Mouse (Mus musculus) gastrocnemius, postnatal 4 days (tissue): ENCODE results near the gene Mc1r. TPM values are rescaled to one million over a fixed set of nuclear protein-coding genes. Genes with fewer than 3 reads are reported as not detected.
"Not testable (repeated sequence)": the region's sequence is repeated elsewhere in the genome, so short reads cannot be mapped to it uniquely, and the experiment has no call there.

Experiments used
- DNase-seq, 2 experiments: peaks; one replicate each; pipeline ENCODE4 v3.0.0; 2021 to 2022; ENCODE audit warnings: low spot score in 2 of 2, mixed read lengths in 2 of 2
- total RNA-seq, 2 experiments: library from RNA; stranded (reverse); gene quantifications; 2 replicates each; pipeline ENCODE4 v1.2.3; 2021

The Mc1r gene
- total RNA-seq, 2 experiments from 2014 or later, result not detected

DNA sequence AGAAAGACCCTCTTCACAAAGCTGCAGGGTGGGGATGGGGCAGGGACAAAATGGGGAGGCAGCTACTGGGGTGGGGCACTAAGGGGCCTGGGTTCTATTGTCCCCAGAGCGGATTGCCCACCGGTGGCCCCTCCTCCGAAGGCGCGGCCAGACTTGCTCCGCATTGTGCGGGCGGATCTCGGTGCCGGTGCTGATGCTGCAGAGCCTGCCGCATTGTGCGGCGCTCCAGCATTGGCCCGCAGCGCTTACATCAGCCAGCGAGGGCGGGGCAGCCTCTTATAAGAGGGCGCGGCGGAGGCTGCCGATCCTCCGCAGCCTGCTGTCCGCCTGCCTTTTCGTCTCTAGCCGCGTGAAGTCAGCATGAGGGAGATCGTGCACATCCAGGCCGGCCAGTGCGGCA lies 4.3 kb downstream of the Mc1r start, which contains the start of gene Tubb3:
Tubb3 (plus strand) TSS at position 179 of the 400 bp plus-strand sequence.
- DNase-seq, result no peak

DNA sequence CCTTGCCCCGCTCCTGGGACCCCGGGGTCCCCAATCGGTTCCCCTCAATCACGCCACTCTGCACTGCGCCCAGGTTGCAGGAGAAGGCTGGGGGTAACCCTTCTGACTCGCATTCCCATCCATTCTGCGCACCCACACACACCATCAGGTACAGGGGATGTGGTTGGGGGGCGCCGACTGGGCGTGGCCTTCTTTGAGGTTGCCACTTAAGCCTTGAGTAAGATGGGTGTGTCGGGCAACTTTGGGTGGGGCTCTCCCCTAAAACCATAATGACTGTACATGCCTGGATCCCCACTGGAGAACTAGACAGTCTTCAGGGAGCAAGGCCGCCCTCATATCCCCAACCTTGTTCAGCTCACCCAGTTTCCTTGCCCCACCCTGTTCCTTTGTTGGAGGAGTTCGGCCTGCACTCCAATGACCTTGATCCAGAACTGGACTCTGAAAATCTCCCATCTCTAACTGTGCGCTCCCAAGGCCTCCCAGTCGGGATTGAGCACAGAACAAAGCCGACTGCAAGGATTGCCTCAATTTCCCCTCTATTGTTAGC lies 4.9 kb downstream of the Mc1r start:
- DNase-seq, result no peak

DNA sequence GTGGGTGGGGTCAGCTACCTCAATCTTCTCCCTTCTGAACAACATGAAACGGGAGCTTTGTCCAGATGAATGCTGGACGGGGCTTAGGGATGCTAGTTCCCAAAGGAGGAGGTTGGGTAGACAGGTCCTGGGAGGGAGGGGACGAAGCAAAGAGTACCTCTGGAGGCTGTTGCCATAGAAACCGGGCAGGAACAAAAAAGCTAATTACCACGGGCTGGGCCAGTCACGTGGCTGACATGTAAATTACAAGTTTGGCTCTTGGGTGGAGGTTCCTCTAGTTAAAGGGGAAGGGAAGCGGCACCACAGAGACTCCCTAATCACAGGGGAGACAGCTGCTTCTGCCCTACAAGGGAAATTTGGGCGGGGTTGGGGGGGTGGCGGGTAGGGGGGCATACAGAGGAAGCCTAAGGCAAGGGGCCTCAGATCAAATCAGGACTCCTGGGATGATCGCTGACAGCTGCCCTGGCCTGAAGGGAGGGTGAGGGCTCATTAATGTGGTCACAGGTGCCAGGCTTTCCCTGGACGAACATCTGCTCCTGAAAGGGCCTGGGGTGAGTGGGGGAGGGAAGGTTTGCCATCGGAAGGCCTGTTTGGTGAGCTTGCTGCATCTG lies 5.8 kb downstream of the Mc1r start:
- no peak for DNase-seq

DNA sequence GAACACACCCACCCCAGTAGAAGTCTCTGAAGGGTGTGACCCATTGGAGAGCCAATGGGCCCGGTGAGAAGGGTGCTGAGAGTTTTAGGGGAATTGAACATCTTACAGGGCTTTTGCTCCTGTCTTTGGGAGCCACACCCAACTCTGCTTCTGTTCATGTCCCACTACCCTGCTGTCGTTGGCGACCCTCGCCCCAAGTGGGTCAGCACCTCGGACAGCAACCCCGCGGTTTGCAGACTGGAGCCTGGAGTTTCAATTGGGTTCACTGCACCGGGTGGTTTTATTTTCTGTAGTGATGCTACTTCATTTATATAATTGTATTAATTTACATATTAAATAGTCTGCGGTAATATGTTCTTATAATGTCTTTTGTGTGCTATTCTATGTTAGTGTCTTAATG lies 7.3 kb downstream of the Mc1r start:
- DNase-seq, result no peak

DNA sequence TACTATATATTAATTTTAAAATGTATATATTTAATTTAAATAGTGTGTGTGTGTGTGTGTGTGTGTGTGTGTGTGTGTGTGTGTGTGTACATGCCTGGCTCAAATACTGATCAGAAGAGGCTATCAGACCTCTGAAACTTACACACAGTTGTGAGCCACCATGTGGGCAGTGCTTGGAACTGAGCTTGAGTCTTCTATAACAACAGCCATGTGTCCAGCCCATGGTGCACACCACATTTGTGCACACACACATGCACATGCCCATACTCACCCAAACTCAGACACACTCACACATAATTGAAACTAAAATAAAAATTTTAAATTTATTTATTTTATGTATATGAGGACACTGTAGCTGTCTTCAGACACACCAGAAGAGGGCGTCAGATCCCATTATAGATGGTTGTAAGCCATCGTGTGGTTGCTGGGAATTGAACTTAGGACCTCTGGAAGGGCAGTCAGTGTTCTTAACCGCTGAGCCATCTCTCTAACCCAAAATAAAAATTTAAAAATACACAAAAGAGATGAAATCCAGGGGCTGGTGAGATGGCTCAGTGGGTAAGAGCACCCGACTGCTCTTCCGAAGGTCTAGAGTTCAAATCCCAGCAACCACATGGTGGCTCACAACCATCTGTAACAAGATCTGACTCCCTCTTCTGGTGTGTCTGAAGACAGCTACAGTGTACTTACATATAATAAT lies 8.2 kb downstream of the Mc1r start:
- not testable (repeated sequence) for DNase-seq

DNA sequence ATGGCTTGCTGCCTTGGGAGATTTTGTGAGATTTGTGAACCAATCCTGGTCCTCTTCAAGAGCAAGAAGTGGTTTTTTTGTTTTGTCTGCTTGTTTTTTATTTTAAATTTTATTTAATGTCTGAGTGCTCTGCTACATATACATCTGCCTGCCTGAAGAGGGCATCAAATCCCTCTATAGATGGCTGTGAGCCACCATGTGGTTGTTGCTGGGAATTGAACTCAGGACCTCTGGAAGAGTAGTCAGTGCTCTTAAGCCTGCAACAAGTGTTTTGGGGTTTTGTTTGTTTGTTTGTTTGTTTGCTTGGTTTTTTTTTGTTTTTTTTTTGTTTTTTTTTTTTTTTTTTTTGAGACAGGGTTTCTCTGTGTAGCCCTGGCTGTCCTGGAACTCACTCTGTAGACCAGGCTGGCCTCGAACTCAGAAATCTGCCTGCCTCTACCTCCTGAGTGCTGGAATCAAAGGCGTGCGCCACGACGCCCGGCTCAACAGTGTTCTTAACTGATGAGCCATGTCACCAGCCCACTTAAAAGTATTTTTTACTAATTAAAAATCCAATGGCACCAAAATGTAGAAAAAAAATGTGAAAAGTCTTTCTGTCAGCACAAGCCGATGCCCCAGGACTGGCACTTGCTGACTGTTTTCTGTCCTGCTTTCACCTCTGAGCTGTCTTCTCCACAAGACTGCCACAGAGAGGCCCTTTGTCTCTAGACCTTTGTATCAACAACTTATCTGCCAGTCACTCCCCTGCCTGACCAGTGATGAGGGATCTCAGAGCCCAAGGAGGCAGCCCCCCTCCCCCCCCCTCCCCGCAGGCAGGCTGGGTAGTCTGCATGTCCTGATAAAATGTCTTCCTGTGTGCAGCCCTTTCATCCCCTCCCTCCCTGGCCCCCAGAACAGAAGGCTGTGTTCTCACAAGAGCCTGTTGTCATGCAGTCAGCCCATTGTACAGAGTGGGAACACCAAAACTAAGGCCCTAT lies 9.3 kb downstream of the Mc1r start:
- no peak for DNase-seq

DNA sequence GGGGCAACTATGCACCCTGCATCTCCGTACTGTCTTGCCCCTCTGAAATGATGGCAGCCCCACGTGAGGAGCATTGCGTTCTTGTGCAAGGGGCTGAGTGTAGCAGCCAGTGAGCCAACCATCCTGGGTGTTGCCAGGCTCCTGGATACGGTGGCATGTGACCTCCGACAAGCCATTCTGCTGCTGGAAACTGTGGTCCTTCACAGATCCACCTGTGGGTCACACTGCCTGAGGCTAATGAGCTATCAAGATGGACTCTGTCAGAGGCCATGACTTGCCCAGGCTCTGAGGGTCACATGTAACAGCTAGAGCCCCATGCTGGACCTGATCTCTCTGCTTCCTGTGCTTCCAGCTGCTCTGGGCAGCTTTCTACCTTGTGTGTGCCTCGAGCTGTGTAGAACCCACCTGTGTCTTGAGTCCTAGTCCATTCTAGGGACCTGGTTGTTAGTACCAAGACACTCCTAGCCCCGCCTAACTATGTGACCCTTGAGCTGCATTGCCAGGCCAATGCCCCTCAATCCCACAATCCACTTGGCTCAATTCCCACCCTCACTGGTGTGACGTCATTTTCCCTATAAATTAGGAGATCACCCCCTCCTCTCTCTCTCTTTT lies 10.1 kb downstream of the Mc1r start:
- no peak for DNase-seq

DNA sequence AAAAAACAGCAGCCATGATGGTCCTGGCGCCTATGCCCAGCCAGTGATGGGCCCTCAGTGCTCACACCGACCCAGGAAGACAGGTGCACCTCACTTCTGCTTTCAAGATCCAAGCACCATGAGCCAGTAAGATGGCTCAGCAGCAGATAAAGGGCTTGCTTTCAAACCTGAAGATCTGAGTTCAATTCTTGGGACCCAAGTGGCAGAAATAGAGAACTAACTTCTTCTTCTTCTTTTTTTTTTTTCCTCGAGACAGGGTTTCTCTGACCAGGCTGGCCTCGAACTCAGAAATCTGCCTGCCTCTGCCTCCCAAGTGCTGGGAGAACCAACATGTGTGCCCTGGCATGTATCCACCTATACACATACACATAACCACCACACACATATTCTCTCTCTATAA lies 12.8 kb downstream of the Mc1r start:
- no peak for DNase-seq

DNA sequence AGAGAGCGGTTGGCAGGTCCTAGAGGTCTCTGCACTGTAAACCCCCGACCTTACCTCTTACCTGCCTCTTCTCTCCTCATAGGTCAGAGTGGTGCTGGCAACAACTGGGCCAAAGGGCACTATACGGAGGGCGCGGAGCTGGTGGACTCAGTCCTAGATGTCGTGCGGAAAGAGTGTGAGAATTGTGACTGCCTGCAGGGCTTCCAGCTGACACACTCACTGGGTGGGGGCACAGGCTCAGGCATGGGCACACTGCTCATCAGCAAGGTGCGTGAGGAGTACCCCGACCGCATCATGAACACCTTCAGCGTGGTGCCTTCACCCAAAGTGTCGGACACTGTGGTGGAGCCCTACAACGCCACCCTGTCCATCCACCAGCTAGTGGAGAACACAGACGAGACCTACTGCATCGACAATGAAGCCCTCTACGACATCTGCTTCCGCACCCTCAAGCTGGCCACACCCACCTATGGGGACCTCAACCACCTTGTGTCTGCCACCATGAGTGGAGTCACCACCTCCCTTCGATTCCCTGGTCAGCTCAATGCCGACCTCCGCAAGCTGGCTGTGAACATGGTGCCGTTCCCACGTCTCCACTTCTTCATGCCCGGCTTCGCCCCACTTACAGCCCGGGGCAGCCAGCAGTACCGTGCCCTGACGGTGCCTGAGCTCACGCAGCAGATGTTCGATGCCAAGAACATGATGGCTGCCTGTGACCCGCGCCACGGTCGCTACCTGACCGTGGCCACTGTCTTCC lies 13.8 kb downstream of the Mc1r start:
- DNase-seq, result no peak

DNA sequence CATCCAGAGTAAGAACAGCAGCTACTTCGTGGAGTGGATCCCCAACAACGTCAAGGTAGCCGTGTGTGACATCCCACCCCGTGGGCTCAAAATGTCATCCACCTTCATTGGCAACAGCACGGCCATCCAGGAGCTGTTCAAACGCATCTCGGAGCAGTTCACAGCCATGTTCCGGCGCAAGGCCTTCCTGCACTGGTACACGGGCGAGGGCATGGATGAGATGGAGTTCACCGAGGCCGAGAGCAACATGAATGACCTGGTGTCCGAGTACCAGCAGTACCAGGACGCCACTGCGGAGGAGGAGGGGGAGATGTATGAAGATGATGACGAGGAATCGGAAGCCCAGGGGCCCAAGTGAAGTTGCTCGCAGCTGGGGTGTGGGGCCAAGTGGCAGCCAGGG lies 14.4 kb downstream of the Mc1r start:
- DNase-seq, result no peak

DNA sequence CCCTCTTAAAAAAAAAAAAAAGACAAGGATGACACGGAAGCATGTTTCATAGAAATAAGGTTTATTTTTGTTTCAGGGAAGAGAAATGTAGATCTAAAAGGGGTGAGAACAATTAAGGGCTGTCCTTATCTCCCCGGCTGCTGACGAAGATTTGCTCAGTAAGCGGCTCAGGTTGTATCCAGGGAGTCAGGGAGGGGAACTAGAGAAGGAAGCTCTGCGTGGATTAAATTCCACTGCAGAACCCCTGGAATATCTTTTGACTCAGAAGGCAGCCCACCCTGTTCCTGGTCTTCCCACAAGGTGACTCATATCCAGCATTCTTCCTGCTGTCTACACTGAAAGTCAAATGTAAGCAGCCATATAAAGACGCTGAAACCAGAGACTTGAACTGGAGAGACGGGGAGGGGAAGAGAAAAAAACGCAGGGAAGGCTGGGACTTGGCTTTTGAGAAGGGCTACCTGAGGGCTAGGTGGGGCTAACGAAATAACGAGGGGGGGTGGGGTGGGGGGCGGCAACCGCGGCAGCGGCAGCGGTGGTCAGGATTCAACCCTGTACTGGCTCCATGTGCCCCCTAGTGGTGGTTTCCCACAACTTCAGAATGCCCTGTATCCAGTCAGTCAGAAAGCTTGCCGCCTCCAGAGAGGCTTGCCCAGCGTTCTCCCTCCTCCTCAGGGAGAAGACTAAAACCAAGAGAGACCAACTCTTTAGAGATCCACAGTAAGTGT lies 15.3 kb downstream of the Mc1r start:
- peak in 1 of 2 experiments; percentile 63 for DNase-seq

DNA sequence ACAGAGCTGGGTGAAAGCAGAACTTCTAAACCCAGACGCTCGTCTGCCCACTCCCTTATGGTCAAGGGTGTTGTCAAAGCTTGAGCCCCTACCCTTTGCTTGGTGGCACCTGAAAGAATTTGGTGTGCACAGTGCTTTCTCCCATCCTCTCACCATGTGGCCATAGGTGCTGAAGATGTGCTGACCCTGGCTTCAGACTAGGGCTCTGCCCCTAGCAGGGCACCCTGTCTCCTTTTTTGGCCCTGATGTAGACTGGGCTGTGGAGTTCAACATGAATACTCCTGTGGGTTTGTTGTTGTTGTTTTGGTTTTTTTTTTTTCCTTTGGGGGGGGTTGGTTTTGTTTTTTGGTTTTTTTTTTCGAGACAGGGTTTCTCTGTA lies 15.9 kb downstream of the Mc1r start:
- DNase-seq, result no peak

DNA sequence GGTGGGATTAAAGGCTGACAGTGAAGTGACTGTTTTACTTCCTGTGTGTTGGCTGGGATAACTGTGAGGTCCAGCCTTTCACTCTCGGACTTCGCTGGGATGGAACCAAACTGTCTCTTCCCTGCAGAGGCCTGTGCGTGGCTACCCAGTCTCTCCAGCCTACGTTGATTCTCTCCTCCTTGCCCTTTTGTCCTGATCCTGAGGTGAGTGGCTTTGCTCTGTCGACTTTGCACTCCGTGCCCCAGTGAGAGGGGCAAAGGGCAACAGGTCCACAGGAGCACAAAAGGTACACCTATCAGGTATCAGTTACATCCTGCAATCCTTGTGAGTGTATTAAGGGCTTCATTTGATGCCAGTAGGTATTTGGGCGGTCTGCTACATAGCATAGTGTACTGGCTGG lies 16.5 kb downstream of the Mc1r start, which contains the start of gene Def8:
Def8 (plus strand) TSS at position 87 of the 400 bp plus-strand sequence.
- no peak for DNase-seq

DNA sequence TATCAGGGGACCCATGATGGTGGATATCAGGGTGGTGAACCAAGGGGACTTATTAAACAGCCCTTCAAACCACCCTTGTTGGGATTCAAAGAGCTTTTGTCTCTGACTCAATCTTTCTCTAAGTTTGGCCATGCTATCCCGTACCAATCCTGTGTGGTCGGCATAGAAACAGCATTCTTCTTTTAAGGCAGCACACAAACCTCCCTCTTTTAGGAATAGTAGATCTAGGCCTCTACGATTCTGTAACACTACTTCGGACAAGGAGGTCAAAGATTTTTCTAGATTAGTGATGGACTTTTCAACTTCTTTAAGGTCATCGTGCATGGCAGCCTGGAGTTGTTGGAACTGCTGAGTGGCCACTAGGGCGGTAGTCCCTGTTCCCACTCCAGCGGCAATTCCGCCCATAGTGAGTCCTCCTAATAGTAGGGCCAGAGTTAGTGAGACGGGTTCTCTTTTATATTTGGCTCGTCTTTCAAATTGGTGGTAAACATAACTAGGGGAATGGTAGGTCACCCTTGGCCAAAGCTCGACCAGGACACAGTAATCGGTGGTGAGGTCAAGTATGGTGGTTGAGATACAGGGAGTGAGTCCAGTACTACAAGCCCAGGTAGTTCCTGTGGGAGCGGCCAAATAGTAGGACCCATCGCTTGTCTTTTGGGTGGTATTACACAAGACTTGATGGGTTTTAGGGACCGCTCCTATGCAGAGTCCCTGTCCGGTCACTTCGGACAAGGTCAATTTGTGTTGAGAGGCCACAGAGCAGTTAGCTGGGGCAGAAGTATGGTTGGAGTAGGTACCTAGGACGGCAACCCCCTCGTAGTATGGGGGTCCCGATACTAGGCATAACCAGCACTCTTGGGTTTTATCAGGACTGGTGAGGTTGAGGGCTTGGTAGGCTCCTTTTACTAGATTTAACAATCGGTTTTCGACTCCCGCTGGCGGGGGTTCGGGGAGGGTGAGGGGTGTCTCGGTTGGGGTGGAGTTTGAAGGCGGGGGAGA lies 19.9 kb downstream of the Mc1r start:
- no peak for DNase-seq

DNA sequence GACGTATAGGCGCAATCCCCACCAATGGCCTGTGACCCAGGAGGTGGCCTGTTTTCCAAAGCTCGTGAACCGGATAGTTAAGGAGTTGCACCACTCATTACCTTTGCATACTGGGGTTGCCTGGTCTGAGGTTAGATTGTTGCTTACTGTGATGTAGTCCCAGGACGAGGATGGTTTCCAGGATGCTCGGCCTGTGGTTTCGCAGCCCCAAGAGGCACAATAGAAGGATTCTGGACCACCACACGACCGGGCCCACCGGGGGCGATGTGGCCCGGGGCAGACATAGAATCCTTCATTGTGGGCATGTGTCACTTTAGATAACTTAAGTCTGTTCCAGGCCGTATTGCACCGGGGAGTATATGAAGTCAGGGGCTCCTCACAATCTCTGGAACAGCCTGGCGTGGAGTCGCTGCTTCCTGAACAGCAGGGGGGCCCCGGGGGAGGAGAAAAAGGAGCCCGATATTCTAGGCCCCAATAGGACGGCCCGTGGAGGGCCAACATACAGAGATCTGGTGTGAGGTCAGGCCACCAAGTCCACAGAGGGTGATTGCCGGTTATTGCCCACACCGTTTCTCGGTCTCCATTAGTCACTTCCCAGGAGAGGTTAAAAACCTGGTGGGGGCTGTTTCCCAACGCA lies 20.9 kb downstream of the Mc1r start:
- DNase-seq, result no peak

DNA sequence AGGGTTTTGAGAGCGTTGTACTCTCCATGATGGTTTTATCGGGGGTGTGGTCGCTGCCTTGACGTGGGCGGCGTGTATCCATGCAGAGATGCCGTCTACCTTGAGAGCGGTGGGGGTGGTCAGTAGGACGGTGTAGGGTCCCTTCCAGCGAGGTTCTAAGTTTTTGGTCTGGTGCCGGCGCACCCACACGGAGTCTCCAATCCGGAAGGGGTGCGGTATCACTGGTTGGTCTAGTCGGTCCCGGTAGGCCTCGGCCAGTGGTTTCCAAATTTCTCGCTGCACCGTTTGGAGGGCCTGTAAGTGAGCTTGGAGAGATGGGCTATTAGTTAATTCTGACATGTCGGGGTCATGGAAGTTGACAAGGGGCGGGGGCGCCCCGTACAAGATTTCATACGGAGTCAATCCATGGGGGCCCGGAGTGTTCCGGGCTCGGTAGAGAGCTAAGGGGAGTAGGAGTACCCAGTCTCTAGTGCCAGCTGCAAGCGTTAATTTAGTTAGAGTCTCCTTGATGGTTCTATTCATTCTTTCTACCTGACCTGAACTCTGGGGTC lies 21.5 kb downstream of the Mc1r start:
- no peak for DNase-seq

DNA sequence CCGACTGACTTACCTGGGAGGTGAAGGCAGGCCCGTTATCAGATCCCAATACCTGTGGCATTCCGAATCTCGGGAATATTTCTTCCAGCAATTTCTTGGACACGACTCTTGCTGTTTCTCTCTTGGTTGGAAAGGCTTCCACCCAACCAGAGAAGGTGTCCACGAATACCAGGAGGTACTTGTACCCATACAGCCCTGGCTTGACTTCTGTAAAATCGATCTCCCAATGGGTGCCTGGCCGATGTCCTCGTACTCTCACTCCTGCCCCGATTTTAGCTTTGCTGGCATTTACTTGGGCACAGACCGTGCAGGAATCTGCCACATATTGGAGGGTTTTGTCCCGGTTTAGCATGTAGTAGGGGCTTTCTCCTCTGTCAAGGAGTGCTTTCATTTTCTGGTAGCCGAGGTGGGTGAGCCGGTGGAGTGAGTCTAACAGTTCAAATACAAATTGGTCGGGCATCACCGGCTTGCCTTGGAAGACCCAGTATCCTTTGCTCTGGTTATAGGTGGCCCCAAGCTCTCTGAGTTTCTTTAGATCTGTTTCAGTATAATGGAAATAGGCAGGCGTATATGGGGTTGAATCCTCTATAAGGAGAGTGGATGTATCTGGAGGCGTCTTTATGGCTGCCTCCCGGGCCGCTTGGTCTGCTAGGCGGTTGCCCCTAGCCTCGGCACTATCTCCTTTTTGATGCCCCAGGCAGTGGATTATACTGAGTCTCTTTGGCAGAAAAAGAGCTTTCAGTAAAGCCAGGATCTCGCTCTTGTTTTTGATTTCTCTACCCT lies 22.2 kb downstream of the Mc1r start:
- no peak for DNase-seq
